Mouse (Mus musculus) A20 (cell line): ENCODE results near the gene Tacc2.

ENCODE experiments used
- DNase-seq: peaks from one replicate; pipeline ENCODE4 v3.0.0-alpha.2; 2011; ENCODE audit warnings: low read depth, low spot score

The Tacc2 gene

GRCm38 (mm10) chr7:130720646-130721335 is 143.6 kb downstream of the Tacc2 start:
- no peak for DNase-seq

GRCm38 (mm10) chr7:130726185-130726584 is 148.9 kb downstream of the Tacc2 start:
- no peak for DNase-seq

- no peak for DNase-seq
These were observed 149.6 kb downstream of the Tacc2 start for GRCm38 (mm10) chr7:130726724-130727422.

GRCm38 (mm10) chr7:130727560-130727959 is 150.3 kb downstream of the Tacc2 start:
- no peak for DNase-seq

- DNase-seq, result no peak
These were observed 154.6 kb downstream of the Tacc2 start for GRCm38 (mm10) chr7:130731792-130732191.

GRCm38 (mm10) chr7:130732908-130733307 is 155.7 kb downstream of the Tacc2 start:
- no peak for DNase-seq

GRCm38 (mm10) chr7:130733423-130733822 is 156.2 kb downstream of the Tacc2 start:
- no peak for DNase-seq

GRCm38 (mm10) chr7:130734195-130734787 is 157.1 kb downstream of the Tacc2 start:
- peak; percentile 20 for DNase-seq

GRCm38 (mm10) chr7:130741099-130741498 is 163.9 kb downstream of the Tacc2 start:
- peak; percentile 19 for DNase-seq

GRCm38 (mm10) chr7:130743239-130744025 is 166.2 kb downstream of the Tacc2 start:
- DNase-seq, result no peak

- no peak for DNase-seq
These were observed 171.9 kb downstream of the Tacc2 start for GRCm38 (mm10) chr7:130749165-130749564.

GRCm38 (mm10) chr7:130750752-130751490 is 173.7 kb downstream of the Tacc2 start:
- no peak for DNase-seq

- DNase-seq, result no peak
These were observed 174.4 kb downstream of the Tacc2 start for GRCm38 (mm10) chr7:130751678-130752077.

- no peak for DNase-seq
These were observed 177.6 kb downstream of the Tacc2 start for GRCm38 (mm10) chr7:130754790-130755189.

- no peak for DNase-seq
These were observed 179.2 kb downstream of the Tacc2 start for GRCm38 (mm10) chr7:130756343-130756835.

GRCm38 (mm10) chr7:130757326-130757865 is 180.2 kb downstream of the Tacc2 start:
- no peak for DNase-seq

- DNase-seq, result peak; percentile 75
These were observed 185.0 kb downstream of the Tacc2 start for GRCm38 (mm10) chr7:130762071-130762897.

- DNase-seq, result no peak
These were observed 186.9 kb downstream of the Tacc2 start for GRCm38 (mm10) chr7:130764160-130764559.

- no peak for DNase-seq
These were observed 189.4 kb downstream of the Tacc2 start for GRCm38 (mm10) chr7:130766411-130767170.
